Mouse (Mus musculus): ENCODE measurements around the gene Rpl34.

Gene Rpl34

DNA sequence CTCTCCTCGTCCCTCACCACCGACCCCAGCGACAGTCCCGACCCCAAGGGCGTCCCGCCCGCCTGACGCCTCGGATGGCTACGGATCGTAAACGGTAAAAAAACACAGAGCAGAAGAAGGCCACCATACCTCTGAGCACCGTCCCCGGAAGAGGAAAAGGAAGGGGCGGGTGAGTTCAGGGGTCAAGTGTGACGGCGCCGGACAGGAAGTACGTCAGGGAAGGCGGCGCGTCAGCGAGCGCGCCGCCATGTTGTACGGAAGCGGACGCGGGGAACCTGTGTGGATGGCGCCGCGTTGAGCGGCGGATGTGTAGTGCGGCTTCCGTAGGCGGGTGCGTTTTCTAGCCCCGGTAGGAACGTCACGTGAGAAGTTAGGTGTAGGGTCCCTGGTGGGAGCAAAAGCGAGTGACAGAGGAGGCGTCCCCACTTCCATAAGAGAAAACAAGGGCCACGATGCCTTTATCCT, at the start of gene Rpl34:
TSS of gene Rpl34 (minus strand) at position 210 of the 465 bp plus-strand sequence.
- in situ Hi-C loops (cut with MboI; ENCODE audit: unreplicated experiment in 2 of 2): no loop called here

DNA sequence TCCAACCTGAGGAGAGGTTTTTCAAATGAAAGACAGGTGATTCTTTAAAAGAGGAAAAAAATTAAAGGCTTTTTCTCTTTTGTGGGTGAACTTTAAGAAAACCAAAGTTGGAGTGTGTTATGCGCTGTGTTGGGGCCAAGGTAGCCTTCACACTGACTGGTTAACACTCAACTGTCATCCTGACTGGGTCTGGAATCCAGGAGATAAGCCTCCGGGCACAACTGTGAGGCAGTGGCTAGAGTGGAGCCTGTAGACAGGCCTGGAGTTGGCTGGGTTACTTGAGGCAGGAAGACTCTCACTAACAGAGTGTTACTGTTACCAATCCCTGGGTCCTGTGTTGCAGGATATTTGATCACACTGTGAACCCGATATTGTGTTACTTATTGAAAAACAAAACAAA, 38.0 kb upstream of the Rpl34 start:
- in situ Hi-C loops (cut with MboI; ENCODE audit: unreplicated experiment in 2 of 2): loop anchor here (10.0 kb wide), 3 partner anchors 47 to 467 kb away; partner anchors contain the start of gene Lef1 (in 1 of the 2)

DNA sequence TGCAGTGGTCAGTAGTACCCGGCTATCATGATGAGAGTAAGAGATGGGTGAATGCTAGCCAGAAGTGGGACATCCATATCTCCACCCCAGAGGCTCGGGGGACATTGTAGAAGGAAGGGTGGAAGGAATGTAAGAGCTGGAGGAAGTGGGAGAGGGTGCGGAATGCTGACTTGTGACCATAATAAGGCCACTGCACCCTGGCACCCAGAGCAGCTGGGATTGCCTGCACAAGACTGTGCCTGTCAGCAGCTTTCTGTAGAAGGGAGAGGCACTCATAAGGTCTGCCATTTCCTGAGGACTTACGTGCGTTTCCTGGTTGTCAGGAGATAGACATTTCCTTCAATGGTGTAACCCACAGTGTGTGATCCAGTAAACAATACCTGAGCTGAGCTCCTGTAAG, 33.9 kb upstream of the Rpl34 start:
- in situ Hi-C loops (cut with MboI; ENCODE audit: unreplicated experiment in 2 of 2): loop anchor here (5.0 to 10.0 kb wide), 4 partner anchors 51 to 471 kb away; partner anchors contain the start of gene Lef1 (in 1 of the 2)

DNA sequence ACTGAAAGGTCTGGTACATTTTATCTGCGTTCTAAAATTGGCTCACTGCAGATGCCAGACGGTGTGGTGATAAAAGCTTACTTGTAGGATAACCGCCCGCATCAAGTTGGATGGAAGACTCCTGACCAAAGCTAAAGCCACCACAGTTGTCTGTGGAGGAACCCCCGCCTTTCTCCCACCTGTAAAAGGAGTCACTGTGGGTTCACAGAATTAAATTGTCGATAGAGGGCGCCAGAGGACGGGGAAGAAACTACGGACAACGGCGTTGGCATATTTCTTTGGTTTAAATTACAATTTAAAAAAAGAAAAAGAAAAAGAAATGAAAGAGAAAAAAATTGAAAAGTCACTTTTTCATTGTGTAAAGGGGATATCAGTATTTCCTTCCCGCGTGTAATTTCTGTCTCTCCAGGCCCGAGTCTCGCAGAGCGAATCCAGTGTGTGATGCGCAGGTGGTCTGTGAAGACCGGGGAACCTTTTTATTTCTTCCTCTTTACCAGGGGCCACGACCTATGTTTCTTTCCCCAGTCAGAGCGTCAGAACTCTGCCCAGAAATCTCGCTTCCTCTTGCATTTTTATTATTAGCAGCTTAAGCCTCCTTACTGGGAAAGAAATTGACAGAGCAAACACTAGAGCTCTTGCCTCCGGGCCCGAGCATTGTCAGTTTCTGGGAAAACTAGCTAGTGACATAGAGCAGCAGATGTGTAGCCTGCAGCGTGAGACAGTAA, 30.7 kb upstream of the Rpl34 start:
- in situ Hi-C loops (cut with MboI; ENCODE audit: unreplicated experiment in 2 of 2): loop anchor here (5.0 to 10.0 kb wide), 4 partner anchors 54 to 474 kb away; partner anchors contain the start of gene Lef1 (in 1 of the 2)

DNA sequence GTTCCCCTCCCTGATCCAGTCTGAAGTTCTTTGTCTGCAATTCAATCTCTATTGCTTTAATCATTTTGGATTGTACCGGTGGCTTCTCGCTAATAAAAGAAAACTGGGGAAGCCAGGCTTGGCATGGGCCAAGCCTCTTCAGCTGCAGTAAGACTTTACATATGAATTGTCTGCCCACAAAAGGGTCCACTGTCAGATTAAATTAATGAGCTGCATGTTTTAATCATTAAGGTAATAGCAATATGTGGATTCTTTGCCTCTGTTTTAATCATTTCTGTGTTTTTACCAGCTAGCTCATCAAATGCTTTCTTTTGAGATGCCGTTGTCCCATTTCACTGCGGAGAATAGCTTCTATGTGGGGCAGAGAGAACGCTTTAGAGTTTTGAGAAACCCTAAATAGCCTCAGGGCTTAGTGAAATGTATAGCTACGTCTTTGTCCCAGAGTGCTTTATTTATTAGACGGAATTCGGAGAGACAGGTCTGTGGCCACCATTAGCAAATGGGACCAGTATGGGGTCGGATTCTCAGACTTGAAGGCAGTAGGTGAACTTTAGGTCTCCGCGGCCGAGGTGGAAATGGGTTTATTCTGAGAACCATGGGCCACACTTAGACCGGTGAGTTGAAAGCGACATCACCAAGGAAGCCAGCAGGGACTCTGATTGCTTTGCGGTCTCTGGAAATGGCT, 28.1 kb upstream of the Rpl34 start:
- in situ Hi-C loops (cut with MboI; ENCODE audit: unreplicated experiment in 2 of 2): loop anchor here in 1 of 2 experiments (10.0 kb wide), 1 partner anchor 127 kb away; no protein-coding TSS in a partner anchor

DNA sequence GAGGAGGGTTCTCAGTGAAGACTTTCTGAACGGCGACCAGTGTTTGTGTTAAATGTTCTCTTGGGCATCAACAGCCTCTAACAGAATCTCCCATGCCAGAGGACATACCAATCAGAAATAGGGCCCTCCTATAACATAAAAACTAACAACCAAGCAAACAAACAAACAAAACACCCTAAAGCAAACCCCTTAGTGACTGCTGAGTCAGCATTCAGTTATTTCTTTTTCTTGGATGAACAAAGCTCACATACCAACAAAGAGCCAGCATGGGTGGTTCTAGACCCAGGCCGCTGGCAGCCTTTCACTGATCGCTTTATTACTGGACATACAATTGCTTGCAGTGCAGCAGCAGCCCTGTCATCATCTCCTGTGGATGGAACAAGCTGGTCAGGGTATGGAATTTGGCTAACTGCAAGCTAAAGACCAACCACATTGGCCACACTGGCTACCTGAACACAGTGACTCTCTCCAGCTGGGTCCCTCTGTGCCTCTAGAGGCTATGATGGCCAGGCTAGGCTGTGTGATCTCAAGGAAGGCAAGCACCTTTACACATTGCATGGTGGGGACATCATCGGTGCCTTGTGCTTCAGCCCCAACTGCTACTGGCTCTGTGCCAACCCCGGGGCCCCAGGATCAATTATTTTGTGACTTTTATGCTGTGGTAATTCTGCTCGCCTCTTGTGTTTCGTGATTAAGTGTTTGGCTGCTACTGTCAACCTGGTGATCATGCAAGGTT, 27.1 kb upstream of the Rpl34 start:
- in situ Hi-C loops (cut with MboI; ENCODE audit: unreplicated experiment in 2 of 2): loop anchor here in 1 of 2 experiments (10.0 kb wide), 1 partner anchor 128 kb away; no protein-coding TSS in a partner anchor

DNA sequence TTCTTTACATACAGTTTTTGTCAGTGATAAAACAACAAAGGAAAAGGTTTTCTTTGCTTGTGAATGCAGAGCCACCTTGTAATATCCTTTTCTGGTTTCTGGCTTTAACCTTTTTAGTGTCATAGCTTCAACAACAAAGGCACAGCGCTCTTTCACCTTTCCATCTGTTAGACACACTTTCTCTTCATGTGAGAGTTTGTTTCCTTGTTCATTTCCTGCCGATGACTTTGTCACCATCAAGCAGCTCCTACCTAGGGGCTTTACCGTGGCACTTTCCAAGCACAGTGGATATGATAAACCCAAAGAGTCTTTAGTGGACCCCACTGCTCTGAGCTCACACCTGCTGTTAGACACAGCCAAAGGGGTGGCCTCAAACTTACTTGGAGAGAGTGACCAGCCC, 19.0 kb upstream of the Rpl34 start:
- in situ Hi-C loops (cut with MboI; ENCODE audit: unreplicated experiment in 2 of 2): no loop called here

DNA sequence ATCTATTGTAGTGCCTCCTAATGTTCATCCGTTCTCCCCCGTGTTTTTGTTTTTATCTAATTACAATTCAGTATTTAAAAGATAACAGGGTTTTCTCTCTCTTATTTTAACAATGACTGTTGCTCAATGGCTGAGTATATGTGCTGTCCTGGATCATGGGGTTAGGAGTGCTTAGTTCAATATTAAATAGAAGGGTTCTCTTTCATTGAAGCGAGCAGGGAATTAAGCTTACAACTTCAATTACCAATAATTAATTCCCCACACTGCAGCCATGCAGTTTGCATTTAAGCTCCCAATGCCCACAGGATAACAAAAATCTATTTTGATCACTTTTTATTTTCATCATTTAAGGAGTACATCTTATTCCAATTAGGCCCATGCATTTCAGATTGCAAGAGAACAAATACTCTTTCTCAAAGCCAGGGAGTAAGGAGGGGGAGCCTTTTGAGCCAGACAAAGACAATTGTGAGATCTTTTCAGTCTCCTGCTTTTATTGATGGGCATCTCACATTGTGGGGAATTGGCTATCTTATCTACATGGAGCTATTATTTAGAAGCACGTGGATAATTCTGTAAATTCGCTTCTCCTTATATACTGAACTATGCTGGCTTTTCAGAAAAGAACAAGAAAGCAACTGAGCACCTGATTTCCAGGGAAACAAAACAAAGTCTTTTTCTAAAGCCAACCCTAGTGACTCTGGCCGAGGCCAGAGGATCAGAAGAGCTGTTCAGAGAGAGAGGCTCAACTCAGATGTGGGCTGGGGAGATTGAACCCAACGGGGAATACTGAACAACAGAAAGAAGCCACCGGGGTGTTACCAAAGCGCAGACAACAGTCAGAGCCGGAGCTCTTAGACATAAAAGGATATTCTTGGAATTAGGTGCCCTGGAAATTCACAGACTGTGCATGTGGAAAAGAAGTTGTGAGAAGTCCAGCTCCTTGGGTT, 16.7 kb upstream of the Rpl34 start:
- in situ Hi-C loops (cut with MboI; ENCODE audit: unreplicated experiment in 2 of 2): no loop called here

DNA sequence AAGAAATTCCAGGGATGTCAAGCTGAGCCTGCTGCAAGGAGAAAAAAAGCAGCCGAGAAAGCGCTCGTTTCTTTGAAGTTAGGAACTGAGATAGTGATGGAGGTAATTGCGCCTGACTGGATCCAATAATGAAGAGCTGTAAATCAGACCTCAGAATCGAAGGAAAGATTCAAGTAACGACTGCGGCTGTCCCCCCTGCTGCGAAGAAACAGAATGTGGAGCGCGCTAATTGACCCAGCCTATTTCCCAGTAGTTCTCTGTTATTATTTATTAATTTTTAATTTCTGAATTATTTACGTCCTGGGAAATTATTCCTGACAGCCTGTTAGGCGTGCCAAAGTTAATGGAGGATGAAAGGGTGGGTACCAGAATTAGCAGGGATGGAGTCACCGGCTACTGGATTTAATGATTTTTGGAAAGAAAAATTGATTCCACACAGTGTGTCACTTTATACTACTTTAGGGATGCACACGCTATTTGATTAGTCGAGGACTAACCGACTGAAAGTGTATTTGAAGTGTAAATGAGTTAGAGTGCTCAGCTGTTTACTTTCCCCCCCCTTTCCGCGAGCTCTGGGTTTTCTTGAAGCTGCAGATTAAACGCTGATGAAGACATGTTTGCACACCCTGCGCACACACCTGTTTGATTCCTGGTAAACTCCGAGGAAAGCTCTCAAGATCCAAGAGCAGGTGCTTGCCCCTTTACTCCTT, 7.6 kb upstream of the Rpl34 start:
- in situ Hi-C loops (cut with MboI; ENCODE audit: unreplicated experiment in 2 of 2): no loop called here

DNA sequence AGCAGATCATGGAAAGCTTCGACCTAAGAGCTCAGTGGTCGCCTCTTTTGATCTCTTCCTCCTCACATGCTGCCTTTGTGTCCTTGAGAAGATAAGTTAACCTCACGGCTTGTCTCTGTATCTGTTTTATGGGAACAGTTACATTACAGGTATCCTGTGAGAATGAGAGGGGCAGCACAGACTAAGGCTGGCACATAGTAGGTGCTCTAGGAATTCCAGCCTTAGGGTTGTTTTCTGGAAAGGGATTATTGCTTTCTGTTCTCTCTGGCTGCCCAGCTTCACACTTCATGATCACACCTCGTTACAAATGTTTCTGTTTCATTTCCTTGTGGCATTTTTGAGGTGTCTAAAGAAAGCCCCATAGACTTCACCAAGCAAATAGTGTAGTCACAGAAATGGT, 6.6 kb upstream of the Rpl34 start:
- in situ Hi-C loops (cut with MboI; ENCODE audit: unreplicated experiment in 2 of 2): no loop called here

DNA sequence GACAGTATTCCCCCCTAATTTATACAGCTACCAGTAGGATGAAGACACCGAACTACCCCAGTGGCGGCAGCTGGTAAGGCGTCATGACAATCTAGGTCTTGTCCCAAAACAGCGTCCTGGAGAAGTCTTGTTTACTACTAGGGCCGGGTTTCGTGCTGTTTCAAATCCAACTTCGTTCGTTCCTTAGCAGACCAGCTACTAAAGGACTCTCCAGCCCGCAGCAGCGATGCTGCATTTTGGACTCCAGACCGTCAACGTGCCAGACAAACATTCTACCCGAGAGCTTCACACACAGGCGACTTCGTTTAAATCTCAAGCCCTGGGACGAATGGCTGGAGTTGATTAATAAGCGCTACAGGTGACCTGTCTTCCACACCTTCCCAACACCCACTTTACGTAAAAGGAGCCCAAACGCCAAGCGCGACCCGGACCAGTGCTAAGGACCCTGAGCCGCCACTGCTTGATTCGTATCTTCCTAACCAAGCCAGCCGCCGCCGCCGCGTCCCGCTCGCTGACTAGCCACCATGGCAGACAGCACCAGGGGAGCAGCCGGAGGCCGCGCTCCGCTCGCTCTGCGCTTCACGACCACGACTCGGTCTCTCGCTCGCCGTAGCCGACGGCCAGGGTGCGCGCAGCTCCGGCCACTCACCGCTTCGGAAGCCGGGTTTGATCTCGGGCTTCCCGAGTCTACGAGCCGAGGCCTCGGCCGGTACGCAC, 568 bp downstream of the Rpl34 start:
- in situ Hi-C loops (cut with MboI; ENCODE audit: unreplicated experiment in 2 of 2): no loop called here

DNA sequence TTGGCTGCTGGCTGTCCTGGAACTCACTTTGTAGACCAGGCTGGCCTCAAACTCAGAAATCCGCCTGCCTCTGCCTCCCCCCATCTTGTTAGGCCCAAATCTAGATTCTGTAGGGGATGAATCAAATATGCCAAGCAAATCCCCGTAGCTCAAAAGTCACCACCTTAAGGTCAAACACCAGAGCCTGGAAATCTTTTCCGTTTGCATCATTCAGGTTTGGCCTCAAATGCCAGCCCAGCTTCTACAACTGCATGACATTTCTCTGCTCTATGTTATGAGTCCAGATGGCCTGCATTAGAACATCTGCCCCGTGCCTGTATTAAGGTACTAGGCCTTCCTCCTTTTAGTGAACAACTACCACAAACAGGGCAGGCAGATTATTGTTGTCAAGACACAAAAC, 2.5 kb downstream of the Rpl34 start:
- in situ Hi-C loops (cut with MboI; ENCODE audit: unreplicated experiment in 2 of 2): no loop called here

DNA sequence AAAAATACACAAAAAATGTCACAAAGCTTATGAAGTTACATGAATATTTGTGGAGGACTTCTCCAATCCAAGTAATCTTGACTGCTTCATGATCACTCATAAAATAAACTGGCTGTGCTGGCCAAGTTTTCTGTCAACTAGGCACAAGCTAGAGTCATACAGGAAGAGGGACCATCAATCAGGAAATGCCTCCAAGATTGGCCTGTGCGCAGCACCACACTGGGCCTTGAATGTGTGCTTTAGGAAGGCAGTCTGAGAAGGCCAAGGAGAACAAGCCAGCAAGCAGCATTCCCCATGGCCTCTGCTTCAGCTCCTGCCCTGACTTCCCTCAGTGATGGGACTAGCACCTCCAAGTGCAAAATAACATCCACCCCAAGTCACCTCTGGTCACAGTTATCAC, 3.2 kb downstream of the Rpl34 start:
- in situ Hi-C loops (cut with MboI; ENCODE audit: unreplicated experiment in 2 of 2): no loop called here

DNA sequence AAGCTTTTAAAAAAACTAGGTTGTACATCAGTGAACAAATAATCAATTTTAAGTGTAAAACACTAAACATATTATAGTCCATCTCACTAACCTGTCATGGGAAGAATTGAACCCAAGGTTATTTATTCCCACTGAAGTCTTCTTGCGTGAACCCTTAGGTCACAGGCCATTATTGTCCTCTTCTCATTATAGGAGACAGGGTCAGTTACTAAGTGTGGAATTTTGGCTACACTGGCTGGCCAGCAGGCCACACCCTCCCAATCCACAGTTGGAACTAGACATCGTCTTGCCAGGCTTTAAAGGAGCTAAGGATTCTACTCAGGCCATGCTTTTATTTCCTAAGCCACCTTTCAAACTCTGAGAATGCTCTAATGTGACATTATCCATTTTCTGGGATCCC, 4.5 kb downstream of the Rpl34 start:
- in situ Hi-C loops (cut with MboI; ENCODE audit: unreplicated experiment in 2 of 2): no loop called here

DNA sequence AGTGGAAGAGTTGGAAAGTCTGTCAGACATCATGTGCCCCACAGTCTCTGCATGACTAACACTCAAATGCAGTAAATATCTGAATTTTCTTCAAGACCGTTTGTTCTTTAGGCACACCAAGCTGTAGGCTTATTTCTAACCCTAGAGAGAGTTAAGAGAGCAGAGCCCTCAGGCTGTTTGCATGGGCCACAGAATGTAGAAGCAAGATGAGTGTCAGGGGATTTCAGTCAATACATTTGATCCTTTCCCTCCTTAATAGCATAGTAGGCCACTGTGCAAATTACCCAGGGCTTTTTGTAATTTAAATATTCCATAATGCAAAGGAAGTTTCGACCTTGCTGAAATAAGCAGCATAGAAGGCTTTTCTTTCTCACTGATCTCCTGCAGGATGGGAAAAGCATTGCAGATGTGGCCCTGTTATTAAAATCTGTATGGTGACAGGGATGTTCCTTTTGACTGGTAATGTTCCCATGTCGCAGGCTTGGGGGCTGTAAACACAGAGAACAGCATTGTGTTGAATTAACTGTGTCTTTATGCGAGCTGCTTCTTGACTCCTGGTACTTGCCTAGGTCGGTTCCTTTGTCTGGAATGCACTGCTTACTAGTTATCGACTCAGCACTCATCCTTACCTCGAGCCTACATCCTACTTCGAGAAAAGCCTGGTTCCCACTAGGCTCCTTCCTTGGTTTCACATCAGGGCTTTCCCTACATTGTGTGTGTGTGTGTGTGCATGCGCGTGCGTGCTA, 7.3 kb downstream of the Rpl34 start:
- in situ Hi-C loops (cut with MboI; ENCODE audit: unreplicated experiment in 2 of 2): no loop called here

DNA sequence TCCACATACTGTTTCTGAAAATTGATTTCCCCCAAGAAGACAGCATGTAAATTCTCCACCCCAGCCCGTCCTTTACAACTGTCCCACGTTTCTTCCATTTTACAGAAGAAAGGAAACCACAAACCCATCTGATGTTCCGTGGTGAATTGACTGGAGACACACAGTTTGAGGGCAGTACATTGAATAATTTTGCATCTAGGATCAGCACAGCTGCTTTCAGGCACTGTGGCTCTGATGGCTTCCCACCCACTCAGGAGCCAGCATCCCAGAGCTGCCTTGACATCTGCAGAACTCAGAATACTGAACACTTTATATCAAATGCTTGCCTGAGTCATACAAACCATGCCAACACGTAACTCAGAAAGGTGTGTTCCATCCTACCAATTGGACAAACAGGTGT, 10.0 kb downstream of the Rpl34 start:
- in situ Hi-C loops (cut with MboI; ENCODE audit: unreplicated experiment in 2 of 2): no loop called here

DNA sequence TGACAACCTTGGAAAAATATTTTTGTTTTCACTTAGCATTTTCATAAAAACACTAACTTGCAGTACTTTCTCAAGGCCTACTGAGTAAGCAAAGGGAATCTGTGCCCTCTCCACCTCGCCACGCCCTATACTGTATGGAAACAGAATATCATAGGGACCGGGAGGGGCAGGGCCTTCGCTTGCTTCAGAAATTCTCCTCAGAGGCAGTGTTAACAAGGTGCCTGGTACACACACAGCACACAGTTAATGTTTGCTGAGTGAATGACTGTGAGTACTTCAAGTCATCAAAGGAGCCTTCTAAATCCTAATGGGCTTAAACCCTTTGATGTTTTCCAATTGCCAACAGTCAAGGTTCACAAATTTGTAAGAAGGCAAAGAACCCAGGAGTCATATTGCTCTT, 11.3 kb downstream of the Rpl34 start:
- in situ Hi-C loops (cut with MboI; ENCODE audit: unreplicated experiment in 2 of 2): no loop called here

DNA sequence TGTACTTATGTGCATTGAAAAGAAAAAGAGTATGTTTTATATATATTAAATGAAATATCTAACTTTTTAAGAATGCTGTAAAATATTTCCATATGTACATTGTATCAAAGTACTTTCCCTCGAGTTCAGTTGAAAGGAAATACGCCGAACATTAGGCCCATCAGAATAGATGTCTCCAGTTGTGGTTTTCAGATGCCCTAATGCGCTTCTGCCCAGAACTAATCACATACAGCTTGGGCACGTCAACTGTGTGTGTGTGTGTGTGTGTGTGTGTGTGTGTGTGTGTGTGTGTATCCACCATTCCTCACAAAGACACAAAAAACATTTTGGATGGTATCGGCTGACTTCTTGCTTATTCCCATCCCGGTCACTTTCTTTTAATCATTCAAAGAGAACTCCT, 13.6 kb downstream of the Rpl34 start:
- in situ Hi-C loops (cut with MboI; ENCODE audit: unreplicated experiment in 2 of 2): no loop called here

Measured in v-Abl transformed pro-B cells (cell line).